Mouse (Mus musculus) layer of hippocampus, postnatal 25 days (tissue): Measurements from ENCODE around the gene Foxm1. TPM values are rescaled to one million over a fixed set of nuclear protein-coding genes. Genes with fewer than 3 reads are reported as not detected.

Source experiments
- DNase-seq, 2 experiments: peaks; one replicate each; pipeline ENCODE4 v3.0.0; 2022; ENCODE audit warnings: mixed read lengths in 2 of 2, low spot score in 1 of 2; ENCODE audit errors: extremely low spot score in 1 of 2
- total RNA-seq, 2 experiments: library from RNA; stranded (reverse); gene quantifications; 2 replicates each; pipeline ENCODE4 v1.2.3; 2021

Foxm1 gene
- total RNA-seq, 2 experiments from 2014 or later, result 1.6 to 2.0 TPM

GRCm38 (mm10) chr6:128423496-128424268 is 60.9 kb downstream of the Foxm1 start:
- no peak for DNase-seq

DNA sequence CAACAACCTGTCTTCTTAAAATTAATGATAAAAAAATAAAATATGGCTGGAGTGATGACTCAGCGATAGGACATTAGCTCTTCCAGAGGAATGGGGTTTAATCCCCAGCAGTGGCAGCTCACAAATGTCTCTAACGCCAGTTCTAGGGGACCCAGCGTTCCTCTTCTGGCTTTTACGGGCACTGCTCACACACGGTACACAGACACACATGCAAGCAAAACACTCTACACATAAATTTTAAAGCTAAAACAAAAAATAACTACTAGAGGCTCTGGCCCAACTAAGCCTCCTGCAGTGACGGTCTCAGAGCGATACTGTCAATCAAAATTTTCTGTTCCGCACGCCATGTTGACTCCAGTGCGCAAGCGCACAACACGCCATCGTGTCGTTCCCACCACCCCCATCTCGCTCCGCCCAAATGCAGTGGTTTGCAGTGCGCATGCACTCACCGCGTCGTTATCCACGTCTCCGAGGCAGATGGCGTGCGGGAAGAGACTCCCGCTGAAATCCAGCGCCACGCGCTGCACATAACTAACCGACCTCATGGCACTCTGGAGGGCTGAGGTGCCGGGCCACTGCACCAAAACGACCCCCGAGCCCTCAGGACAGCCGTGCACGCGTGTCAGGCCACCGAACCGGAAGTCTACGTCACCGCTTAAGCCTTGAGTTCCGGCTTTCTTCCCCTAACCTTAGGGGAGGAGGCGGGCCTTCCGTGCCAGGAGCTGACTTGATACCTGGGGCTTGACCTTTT is 61.7 kb downstream of the Foxm1 start, which contains the start of gene Itfg2:
Gene Itfg2, minus strand, starts transcription at position 663 of the 751 bp plus-strand sequence.
- peak; percentile 90 to 94 for DNase-seq

DNA sequence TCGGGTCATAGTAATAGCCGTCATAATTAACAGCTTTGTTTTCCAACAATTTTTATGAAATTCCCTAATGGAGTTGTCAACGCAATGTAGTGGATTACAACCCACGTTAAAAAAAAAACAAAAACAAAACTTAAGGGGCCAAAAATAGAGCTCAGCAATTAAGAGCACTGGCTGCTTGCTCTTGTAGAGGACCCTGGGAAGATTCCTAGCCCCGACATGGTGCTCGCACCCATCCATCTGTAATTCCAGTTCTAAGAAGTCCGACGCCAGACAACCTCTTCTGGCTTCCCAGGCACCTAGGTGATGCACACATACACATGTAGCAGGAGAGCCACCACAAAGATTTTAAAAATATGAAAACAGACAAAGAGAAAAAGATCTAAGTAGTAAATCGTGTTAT is 62.3 kb downstream of the Foxm1 start:
- DNase-seq, result no peak

Other genes starting within 250 kb of the Foxm1 start
- 10 to 100 TPM; 53.6 to 64.0 TPM for gene Tspan9, start 219.4 kb upstream of the Foxm1 start, total RNA-seq
- under 1 TPM; 0.79 to 0.92 TPM for gene Tead4, start 62.1 kb upstream of the Foxm1 start, total RNA-seq
- 10 to 100 TPM; 21.9 to 22.9 TPM for gene Tulp3, start 7.1 kb upstream of the Foxm1 start, total RNA-seq
- 10 to 100 TPM; 19.5 to 20.3 TPM for gene Rhno1, start 56 bp upstream of the Foxm1 start, total RNA-seq
- gene Tex52, start 12.5 kb downstream of the Foxm1 start, total RNA-seq, result 1 to 10 TPM in 1 of 2 experiments, under 1 TPM in 1; 0.94 to 1.2 TPM
- not detected for gene Gm44596, start 12.5 kb downstream of the Foxm1 start, total RNA-seq
- gene Nrip2, start 36.3 kb downstream of the Foxm1 start, total RNA-seq, result 10 to 100 TPM; 15.6 to 18.6 TPM
- 10 to 100 TPM; 19.8 to 25.3 TPM for gene Itfg2, start 62.0 kb downstream of the Foxm1 start, total RNA-seq
- 100 to 1,000 TPM; 107 to 120 TPM for gene Fkbp4, start 75.7 kb downstream of the Foxm1 start, total RNA-seq
- not detected for gene Pzp, start 163.8 kb downstream of the Foxm1 start, total RNA-seq
- gene A2ml1, start 218.6 kb downstream of the Foxm1 start, total RNA-seq, result 10 to 100 TPM; 11.1 to 14.6 TPM